Mouse (Mus musculus) heart, adult 9 months (tissue): ENCODE results near the gene Trpd52l3.

Experiments used
- DNase-seq, 2 experiments: peaks; one replicate each; pipeline ENCODE4 v3.0.0; 2022; ENCODE audit warnings: low spot score in 2 of 2

The Trpd52l3 gene

GRCm38 (mm10) chr19:30029894-30030635, 26.5 kb downstream of the Trpd52l3 start, which contains the start of gene Uhrf2:
Gene Uhrf2, plus strand, starts transcription at chr19:30030513.
- peak; percentile 96 to 97 for DNase-seq

DNA sequence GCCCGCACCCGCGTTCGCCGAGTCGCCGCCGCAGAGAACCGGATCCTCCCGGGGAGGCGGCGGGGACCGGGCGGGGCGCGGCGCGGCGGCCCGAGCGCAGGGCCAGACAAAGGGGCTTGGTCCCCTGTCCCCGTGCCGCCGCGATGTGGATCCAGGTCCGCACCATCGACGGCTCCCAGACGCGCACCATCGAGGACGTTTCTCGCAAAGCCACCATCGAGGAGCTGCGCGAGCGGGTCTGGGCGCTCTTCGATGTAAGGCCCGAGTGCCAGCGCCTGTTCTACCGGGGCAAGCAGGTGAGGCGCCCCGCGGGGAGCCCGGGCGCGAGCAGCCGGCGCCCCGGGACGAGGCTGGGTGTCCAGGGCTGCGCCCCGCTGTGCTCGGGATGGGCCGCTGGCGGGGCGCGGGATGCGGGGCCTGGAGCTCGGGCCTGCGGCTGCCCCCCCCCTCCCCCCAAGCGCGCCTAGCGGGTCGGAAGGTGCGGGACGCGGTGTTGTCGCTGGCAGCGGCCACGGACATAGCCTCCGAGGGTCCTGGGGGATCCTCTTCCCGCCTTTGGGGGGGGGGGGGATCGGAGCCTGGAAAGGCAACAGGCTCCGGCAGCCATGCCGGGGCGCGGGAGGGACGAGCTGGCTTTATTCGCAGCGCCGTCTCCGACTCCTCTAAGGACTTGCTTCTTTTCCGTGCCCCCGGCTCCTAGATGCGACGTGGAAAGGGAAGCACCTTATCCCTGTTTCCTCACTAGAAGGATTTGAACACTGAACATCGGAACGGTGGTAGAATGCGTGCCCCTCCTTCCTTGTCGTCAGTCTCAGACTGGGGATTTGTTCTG, 27.3 kb downstream of the Trpd52l3 start:
- DNase-seq, result no peak

GRCm38 (mm10) chr19:30031468-30031931, 27.9 kb downstream of the Trpd52l3 start:
- peak; percentile 11 for DNase-seq

DNA sequence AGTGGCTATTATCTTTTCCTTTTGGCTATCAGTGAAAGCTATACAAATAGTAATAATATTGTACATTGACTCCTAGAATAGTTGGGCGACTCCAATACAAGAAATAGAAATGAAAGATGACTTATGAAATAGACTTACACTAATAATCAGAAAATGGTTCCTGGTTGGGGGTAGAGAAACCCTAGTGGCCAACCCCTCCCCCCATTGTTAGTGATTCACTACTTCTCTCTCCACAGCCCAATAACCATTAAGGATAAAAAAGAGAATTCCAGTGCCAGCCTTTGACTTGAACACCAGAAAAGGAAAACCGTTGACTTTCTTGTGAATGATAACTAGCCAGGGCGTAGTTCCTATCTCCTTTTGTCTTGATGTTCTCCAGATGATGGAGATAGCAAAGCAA, 28.6 kb downstream of the Trpd52l3 start:
- DNase-seq, result no peak

DNA sequence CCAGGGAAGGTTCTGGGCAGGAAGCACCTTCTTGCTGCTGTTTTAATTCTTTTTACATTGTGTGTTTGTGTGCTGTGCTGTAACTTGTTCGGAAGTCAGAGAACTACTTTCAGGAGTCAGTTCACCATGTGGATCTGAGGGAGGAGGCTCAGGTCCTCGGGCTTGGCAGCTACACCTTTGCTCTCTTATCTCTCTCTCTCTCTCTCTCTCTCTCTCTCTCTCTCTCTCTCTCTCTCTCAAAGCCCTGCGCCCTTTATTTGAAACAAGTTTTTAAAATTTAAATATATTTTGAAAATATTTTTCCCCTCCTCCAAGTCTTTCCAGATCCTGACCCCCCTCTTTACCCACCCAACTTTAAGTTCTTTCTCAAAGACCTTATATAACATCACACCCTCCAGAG, 31.8 kb downstream of the Trpd52l3 start:
- no peak for DNase-seq

GRCm38 (mm10) chr19:30043691-30044090, 40.1 kb downstream of the Trpd52l3 start:
- DNase-seq, result no peak

DNA sequence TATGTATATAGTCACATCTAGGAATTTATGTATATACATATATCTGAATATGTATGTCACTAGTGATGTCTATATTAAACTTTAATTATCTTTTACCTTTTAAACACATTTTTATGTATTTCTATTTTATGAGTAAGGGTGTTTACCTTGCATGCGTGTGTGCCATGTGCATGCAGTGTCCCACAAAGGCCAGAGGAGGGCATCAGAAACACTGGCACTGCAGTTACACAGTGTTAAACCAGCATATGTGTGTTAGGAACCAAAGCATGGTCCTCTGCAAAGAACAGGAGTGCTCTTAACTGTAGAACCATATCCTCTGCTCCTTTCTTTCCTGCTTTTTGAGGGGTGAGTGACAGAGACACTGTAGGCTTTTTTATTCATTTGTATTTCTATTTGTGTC, 41.0 kb downstream of the Trpd52l3 start:
- no peak for DNase-seq

DNA sequence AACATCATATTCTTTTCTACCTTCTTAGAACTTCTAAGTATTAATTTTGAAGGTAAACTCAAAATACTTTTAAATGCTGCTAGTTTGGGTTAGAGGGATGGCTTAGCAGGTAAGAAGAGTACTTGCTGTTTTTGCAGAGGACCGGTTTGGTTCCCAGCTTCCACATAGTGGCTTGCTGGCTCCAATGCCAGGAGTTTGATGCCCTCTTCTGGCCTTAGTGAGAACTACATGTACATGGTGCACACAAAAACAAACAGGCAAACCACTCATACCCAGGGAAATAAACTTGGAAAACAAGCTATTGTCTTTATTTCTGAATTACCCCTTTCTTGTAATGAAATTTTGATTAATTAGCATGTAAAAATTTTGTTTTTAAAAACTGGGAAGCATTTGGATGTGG, 42.3 kb downstream of the Trpd52l3 start:
- DNase-seq, result no peak

- no peak for DNase-seq
Observed at GRCm38 (mm10) chr19:30050584-30050983, 47.0 kb downstream of the Trpd52l3 start.

GRCm38 (mm10) chr19:30051479-30051878, 47.9 kb downstream of the Trpd52l3 start:
- DNase-seq, result no peak

DNA sequence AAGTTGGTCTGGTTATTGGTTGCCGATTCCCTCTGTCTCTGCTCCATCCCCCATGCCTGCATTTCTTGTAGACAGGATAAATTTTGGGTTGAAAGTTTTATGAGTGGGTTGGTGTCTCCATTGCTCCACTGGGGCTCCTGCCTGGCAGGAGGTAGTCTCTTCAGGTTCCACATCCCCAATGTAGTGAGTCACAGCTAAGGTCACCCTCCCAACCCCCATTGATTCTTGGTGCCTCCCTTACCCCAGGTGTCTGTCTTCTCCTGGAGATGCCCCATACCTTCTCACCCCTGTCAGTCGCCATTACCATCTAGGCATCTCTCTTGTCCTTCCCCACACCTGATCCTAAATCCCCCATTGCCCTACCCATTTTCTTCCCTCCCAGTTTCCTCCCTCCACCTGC, 50.6 kb downstream of the Trpd52l3 start:
- DNase-seq, result no peak
